Mouse (Mus musculus): ENCODE measurements at regions not wholly inside any gene's neighbourhood (a gene's known extent, or its start where the extent isn't known, plus 50 kb on each side); places are given as distances from the start of the nearest gene placed in this dataset.

DNA sequence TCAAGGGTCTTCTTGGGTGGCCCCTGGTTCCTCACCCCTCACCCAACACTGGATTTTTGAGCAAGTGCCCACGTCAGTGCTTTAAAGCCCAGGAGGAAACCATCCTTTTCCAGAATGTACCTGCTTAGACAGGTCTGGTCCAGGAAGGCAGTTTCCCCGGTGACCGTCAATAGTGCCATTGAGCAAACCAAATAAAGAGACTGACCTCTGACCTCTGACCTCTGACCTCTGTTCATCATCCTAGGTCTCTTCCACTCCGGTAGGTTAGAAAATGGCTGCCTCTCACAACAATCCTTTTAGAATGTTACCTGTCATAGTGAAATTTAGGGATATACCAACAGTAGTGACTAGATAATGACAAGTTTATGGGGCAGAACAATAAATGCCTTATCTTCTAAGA lies 164.5 kb downstream of the Calcrl start:
- TF ChIP-seq GATA1 (IDR thresholded peaks at IDR 0.05; ENCODE audit: low read length) (no peak), TAL1 (IDR thresholded peaks at IDR 0.05; ENCODE audit: low read length) (no peak)

Data from erythroblast, embryonic 14.5 days (primary cell).